Mouse (Mus musculus): ENCODE data around the gene Slc4a1. TPM values are rescaled to one million over a fixed set of nuclear protein-coding genes. Genes with fewer than 3 reads are reported as not detected.

The Slc4a1 gene
- total RNA-seq, 2 experiments from 2014 or later: 0.50 to 0.60 TPM

DNA sequence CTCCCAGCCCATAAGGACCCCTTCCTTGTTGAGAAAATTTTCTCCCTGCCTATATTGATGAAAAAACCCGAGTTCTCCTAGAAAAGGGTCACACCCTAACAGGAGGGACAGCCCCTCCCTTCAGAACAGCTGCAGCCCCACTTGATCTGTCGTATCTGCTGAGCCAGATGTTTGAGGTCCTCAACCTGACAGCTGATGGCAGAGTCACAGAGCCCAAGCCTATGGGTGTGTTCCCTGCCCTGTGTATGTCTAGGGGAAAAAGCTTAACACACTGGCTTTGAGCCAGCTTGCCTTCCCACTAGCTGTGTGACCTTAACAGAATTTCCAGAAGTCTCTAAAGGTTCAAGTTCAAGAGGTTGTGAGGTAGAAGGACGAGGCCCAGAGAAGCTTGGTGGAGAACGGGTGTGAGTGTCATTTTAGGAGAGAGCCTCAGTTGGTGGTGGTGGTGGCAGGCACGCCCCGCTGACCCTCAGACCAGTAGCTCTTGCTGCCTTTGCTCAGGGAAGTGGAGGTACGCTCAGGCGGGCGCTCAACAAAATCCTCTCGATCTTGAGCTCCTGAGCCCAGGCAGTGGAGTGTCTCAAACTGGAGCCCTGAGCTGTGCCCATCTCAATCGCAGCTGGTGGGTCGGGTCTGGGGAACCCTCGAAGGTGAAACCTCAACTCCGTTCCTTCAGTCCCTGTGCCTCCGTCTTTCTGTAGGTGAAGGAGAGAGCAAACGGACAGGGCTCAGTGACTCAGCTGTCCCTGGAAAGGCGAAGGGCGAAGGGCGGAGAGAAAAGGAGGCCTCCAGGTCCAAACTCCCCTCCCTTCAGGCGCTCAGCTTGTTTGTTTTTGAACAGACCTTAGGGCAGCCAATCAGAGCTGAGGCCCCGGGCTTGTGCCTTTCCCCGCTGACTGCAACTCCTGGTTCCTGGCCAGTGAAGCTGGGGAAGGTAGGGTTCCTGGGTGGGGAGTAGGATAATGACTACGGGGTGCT is 9.5 kb upstream of the Slc4a1 start:
- no peak for DNase-seq (ENCODE audit: low spot score in 2 of 2)

DNA sequence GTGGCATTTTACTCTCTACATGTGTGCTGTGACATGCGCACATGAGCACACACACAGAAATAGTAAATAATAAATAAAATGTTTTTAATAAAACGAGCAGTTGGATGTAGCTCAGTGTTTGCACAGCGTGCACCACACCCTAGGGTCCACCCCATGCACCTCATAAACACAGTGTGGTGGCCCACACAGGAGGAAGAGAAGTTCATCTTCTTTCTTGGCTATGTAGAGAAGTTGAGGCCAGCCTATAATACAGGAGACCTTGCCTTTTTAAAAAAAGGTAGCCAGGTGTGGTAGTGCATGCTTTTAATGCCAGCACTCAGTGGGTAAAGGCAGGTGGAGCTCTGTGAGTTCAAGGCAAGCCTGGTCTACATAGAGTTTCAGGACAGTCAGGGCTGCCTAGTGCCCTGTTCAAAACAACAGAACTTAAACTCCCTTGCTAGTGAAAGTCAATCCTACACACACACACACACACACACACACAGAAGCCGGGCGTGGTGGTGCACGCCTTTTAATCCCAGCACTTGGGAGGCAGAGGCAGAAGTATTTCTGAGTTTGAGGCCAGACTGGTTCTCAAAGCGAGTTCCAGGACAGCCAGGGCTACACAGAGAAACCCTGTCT is 8.2 kb upstream of the Slc4a1 start:
- DNase-seq (ENCODE audit: low spot score in 2 of 2): no peak

DNA sequence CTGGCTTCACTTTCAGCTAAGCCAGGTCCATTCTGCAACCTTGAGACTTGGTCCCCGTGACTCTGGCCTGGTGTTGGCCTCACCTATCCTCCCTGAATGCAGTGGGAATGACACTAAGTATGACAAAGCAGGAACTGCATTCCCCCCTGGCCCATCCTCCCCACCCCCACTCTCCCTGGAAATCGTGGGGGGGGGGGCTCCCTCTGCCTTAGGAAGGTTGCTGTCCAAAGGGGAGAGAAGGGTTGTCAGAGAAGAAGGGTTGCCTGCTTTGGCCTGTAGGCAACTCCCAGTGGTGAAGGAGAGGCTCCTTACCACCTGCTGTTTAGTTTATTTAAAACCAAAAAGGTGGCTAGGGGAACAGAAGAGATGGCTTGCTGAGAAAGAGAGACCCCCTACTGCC is 7.6 kb upstream of the Slc4a1 start:
- DNase-seq (ENCODE audit: low spot score in 2 of 2): no peak

DNA sequence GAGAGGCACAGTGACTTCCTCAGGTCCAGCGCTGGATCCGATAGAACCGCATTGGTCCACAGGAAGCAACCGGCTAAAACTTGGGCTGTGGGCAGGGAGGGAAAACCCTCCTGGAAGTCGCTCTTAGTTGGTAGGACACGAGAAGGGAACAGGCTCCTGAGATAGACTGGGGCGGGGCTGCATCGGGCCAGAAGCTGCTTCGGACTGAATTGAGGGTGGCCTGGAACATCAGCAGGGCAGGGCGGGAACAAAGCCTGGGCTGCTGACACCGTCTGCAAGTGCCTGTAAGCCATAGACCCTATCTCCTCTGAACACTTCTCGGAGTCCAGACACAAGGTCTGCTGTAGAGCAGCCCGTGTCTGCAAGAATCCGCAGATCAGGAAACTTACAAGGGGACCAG is 6.9 kb upstream of the Slc4a1 start:
- no peak for DNase-seq (ENCODE audit: low spot score in 2 of 2)

DNA sequence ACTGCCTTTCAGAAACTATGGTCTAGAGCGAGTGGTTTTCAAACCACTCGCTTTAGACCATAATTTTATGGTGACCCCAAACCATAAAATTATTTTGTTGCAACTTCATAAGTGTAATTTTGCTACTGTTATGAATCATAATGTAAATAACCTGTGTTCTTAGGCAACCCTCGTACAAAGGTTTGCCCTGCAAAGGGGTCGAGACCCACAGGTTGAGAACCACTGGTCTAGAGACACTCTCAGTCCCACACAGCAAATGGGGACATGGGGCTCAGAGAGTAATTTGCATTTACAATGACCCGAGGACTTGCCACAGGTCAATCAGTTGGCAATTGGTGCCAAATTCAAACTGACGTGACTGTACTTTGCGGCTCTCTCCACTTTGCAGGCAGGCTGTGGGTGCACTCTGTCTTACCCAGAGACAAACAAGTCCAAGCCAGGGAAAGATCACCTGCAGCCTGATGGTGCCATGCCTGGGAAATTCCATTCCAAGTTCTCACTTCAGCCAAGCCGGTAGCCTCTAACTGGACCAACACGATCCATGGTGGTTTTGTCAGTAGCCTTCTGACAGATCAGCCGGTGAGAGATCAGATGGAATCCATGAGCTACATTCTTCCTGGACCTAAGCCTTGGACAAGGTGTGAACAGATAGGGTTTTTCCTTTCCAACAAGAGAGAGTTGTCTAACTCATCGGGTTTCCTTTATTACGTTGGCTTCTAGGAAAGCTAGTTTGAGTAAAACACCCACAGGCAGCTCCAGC is 6.1 kb upstream of the Slc4a1 start:
- DNase-seq (ENCODE audit: low spot score in 2 of 2): no peak

DNA sequence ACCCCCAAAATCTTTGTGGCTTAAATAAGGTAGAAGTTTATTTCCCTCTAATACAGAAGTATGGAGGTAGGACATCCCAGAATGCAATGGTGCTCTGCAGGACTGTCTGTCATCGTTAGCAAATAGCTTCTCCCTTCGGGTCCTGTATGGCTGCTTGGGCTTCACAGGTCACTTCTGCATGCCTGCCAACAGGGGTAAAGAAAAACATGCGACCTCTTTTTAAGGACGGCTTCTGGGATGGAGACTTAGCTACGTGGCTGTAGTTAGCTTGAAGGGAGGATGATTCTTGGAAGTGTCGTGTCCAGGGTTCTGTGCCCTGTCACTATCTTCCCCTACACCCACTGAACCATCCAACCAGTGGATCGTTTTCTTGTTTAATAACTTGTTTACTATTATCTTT is 4.3 kb upstream of the Slc4a1 start:
- no peak for DNase-seq (ENCODE audit: low spot score in 2 of 2)

DNA sequence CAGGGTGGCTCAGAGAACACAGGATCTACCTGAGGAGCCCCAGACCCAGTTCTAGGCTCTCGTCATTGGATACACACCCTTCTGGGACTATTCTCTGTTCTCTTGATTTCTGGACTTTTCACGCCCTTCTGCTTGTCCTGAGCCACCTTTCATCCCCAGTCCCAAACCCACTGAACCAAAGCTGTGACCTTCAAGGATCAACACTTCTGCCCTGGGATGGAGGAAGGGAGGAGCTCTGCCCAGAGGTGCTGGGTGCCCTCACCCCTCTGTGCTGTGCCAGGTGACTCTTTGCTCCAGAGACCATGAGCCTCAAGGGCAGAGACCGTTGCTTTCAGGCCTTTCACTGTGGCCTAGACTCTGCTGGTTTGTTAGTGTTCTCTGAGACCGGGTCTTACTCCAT is 3.3 kb upstream of the Slc4a1 start:
- no peak for DNase-seq (ENCODE audit: low spot score in 2 of 2)

DNA sequence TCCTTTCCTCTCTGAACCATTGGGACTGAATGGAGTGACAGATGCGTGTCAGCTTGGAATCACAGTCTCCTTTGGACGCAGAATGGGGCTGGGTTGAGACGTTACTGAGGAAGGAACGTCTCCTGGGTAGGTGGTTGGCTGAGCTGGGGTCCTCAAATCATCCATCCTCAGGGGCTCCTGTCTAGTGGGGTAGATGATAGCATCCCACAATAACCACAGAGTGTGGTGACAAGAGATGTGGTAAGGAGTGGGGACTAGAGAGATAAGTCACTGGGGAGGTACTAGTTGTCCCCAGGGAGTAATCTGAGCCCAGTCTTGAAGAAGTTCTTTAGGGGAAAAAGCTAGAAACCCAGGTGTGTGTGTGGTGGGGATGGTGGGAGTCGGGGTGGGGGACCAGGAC is 2.3 kb upstream of the Slc4a1 start:
- DNase-seq (ENCODE audit: low spot score in 2 of 2): no peak

DNA sequence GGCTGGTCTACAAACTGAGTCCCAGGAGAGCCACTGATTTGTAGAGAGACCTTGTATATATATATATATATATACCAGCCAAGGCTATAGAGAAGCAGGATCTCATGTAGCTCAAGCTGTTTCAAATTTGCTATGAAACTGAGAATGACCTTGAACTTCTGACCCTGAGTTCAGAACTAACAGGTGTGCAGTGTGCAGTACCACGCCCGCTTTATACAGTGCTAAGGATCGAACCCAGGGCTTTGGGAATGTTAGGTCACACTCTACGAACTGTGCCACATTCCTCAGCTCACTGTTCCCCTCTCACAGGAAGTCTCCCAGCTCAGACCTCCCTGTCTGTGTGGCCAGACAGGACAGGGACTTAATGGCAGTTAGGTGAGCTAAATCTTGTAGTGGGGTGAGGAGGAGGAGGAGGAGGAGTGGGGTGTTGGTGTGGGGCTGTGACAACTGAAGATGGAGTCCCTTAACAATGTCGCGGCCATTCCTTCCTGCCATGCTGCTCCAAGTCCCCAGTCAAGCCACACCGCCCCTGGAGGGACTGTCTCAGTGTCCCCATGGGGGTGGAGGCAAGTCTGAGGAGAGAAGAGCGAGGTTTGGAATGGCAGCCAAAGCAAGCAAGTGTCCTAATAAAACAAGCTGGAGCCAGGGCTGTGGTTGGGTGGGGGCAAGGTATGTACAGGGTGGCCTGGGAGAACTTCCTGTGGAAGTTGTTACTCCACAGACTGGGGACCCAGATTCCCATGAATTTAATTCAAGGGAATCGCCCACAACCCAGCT is 1.7 kb upstream of the Slc4a1 start:
- no peak for DNase-seq (ENCODE audit: low spot score in 2 of 2)

DNA sequence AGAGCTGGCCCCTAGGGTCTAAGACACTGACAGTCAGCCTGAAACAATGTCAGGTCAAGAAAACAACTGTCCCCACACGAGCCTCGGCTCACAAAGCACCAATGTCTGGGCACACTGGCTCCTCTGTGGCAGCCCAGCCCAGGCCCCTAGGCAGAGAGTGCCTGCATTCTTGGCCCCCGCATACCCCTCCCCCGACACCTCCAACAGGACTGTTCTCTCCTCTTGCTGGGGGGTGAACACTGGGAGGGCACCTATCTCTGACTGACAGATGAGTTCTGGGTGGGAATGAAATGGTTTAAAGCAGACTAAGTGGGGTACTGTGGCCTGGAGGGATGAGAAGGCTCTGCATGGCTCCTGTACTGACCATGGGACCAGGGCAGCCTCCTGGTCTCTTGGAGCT is 304 bp downstream of the Slc4a1 start:
- no peak for DNase-seq (ENCODE audit: low spot score in 2 of 2)

DNA sequence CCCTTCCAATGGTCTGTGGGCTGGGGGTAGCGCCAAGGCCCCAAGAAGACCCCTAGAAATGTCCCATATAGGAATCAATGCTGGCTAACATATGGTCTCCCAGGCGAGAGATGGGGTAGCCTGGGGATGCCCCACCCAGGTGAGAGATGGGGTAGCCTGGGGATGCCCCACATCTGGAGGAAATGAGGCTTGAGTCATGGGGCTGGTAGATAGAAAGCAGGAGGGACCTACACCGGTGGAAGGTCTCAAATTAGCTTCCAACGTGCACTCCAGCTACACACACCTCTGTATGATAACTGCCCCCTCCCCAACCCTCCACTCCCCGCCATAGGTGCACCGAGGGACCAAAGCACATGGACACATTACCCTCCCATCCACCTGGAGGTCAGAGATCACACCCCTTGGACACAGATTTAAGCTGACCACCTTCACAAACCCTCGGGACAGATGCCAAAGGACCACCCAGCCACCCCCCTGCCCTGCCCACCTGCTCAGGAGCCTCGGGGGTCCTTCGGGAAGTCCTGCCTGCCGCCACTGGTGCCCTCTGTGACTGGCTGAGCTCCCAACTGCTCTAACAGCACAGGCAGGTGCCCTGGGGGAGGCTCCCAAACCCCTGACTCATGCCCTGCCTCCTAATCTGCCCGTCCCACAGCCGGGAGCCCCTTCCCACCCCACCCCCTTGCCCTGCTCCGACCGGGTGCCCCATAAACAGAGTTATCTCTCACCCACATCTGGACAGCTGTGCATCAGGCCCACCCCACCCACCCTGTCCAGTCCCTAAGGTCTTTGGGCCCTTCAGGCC is 1.2 kb downstream of the Slc4a1 start:
- DNase-seq (ENCODE audit: low spot score in 2 of 2): no peak

DNA sequence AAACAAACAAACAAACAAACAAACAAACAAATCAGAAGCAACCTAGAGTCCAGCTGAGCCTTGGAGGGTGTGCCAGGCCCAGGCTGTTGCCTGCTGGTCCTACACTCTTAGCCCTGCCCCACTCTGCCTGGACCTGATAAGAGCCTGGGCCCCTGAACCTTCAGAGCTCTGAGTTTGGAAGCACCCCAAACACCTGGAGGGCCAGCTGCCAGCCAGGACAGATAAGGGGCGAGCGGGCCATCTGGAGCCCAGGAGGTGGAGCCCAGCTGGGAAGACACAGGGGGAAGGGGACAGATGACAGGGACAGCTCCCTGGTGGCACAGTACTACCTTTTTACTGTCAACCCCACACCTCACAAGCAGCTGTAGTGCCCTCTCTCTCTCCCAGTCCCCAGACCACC is 2.4 kb downstream of the Slc4a1 start:
- no peak for DNase-seq (ENCODE audit: low spot score in 2 of 2)

DNA sequence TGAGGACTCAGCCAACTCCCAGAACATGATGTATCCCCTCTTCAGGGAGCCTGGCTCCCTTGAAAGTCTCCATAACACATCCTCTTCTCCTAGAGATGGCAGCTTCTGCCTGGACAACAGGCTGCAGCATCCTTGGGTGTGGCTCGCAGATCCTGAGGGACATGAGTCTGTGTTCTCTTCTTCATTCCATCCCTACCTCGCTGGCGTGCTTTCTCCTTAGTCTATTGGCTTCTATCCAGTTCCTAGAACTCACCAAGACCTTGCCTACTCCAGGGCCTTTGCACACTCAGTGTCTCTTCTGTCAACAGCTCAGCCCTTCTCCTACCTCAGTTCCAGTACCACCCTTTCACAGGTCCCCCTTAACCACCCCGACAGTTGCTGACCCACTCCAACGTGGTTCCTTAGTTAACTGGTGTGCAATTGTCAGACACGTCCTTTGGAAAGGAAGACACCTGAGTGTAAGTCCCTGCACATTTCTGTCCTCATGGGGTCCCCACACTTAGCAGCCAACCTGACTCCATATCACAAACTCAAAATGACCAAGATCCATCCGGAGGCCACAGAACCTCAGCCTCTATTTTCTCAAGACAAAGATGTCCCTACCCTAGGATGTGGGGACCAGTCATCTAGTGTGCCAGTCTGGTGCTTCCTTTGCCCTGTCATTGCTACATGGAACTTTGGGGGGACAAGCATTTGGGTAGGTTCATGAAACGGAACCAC is 4.1 kb downstream of the Slc4a1 start:
- no peak for DNase-seq (ENCODE audit: low spot score in 2 of 2)

DNA sequence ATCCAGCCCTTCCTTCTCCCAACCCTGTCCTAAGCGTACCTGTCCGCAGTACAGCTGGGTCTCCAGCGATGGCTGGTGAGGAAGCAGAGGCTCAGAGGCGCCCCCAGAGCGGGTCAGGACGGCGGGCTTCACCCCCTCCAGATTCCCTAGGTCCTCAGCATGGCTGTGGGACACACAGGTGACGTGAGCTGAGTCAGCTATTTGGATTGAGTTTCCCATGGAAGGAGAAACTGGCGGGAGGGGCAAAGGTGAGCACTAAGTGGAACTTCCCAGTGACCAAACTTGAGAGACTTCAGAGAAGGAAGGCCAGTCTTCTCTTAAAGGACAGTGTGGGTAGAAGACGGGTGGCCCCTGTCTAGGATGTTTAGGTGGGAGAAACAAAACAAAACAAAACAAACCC is 7.6 kb downstream of the Slc4a1 start:
- DNase-seq (ENCODE audit: low spot score in 2 of 2): no peak

DNA sequence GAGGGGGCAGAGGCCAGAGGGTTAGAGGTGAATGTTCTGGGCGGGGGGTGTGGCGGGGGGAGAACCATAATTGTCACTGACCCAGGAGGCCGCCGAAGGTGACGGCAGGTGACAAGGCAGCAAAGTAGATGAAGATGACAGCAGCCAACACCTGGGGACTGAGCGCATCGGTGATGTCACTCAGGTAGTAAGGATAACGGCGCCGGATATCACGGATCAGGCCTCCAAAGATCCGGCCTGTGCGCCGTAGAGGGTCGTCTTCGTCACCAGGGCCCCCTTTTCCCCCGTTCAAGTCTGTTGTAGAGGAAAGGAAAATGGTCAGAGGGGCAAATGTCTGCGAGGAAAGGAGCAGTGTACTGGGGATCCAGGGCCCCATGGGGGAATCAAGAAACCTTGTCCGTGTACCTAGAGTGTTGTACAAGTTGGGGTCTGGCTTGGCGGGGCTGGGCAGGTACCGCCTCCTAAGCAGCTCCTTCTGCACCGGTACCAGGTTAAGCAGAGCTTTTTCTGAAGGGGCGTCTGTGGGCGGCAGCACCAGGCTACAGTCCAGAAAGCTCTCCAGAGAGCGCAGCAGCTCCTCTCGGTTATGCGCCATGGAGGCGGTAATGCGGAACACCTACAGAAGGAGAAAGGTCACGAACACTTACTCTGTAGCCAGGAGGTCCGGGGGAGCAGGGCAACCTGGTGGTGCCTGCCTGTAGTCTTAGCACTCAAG is 9.2 kb downstream of the Slc4a1 start:
- DNase-seq (ENCODE audit: low spot score in 2 of 2): no peak

DNA sequence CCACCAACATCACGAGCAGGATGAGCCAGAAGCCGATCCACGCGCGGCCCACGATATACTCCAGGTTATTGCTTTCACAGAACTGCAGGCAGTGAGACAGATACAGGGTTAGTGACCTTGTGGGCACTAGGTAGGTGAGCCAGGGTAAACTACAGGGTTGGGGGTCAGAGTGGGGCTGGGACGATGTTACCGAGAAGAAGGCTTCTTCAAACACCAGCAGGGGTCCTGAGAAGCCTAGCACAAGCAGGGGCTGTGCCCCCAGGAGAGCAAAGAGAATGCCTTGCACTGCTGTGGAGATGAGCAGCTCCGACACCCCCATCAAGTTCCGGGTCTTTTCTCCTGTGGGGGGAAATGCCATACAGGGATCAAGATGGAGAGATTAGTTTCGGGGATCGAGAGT is 9.8 kb downstream of the Slc4a1 start:
- no peak for DNase-seq (ENCODE audit: low spot score in 2 of 2)

DNA sequence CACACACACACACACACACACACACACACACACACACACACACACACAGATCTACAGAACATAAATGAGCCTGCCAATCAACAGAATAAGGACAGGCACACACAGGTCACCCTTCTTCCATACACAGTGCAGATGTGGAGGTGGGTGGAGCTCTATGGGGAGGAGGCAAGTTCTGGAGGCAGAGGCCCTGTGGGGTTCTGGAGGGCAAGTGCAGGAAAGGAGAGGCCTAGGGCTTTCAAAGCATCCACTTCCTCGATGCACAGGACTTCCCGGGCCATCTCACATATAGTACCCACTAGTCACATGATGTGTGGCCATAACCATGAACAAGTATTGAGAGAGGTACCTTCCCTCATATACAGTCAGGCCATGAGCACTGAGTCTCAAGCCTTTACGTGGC is 10.5 kb downstream of the Slc4a1 start:
- no peak for DNase-seq (ENCODE audit: low spot score in 2 of 2)

DNA sequence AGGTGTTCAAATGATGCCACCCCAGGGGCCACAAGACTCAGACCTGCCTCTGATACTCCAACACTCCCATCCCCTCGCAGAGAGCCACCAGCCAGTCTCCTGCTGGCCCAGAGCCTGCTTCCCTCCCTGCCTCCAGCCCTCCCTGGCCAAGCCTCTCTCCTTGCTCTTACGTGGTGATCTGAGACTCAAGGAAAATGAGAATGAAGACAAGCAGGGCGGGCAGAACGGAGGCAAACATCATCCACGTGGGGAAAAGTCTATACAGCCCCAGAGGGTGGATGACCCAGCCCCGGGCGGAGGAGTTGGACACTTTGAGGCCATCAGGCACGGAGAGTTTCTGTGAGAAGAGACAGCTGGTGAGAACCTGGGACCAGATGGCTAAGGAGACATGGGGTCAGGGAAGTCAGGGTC is 13.0 kb downstream of the Slc4a1 start:
- no peak for DNase-seq (ENCODE audit: low spot score in 2 of 2)

DNA sequence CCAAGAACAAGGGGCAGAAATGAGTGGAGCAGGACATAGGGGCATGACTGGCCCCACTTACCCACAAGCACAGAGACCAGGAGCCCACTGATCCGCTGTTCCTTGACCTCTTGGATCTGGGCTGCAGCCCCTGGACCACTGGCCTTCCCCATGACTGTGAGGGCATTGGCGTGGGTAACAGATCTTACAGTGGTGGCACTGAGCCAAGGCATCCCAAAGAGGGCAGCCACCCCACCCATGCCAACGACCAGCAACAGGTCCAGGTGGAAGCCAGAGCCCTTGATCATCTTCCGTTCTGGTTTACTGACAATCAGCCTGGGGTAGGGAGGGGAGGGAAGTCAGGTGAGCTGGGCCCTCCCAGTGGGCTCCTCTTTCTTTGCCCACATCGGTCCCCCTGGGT is 13.6 kb downstream of the Slc4a1 start:
- no peak for DNase-seq (ENCODE audit: low spot score in 2 of 2)
